ENCODE assay signal across 25 mouse cellular contexts in the genomic region with DNA sequence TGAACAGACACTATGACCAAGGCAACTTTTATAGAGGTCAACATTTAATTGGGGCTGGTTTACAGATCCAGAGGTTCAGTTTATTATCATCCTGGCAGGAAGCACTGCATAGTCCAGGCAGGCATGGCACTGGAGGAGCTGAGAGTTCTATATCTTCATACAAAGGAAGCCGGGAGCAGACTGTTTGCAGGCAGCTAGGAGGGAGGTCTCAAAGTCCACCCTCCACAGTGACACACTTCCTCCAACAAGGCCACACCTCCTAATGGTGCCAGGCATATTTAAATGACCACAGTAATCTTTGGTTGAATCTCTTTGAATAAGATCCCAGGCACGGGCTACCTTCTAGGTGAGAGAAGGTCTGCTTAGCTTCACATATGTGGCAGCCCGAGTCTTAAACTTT.
DNase-seq lines count a peak whose midpoint lies in the region; ATAC-seq and TF ChIP-seq lines count a peak whose summit lies in the region.
"Had no signal": no experiment of that assay in that cellular context is flagged by ENCODE, and none has a peak within 500 bp of the region (broad histone marks: within the 10 kb centered on the region; RNA-seq: fewer than 3 reads in every experiment).

No protein-coding gene starts in this region.

- no peaks in the 10 kb centered on the region for H3K36me3 ChIP-seq in intestine, embryonic 15.5 days
- no peaks in the 10 kb centered on the region for H3K36me3 ChIP-seq in intestine, postnatal 0 days (ENCODE audit: control insufficient read depth, insufficient read depth)
- H3K36me3 ChIP-seq: embryonic facial prominence, embryonic 10.5 days; embryonic facial prominence, embryonic 12.5 days; forebrain, embryonic 15.5 days; G1E had no signal

- 74% methylated on average over 3 of the region's 3 CpGs for WGBS in intestine, embryonic 15.5 days
- 55% methylated on average over 3 of the region's 3 CpGs for WGBS in intestine, postnatal 0 days

- H3K4me3 ChIP-seq in intestine, embryonic 15.5 days (replicated peaks), result no peak overlapping the region
- no peak overlapping the region for H3K4me3 ChIP-seq in intestine, postnatal 0 days (ENCODE audit: low read depth, low read length)
- H3K4me3 ChIP-seq: embryonic facial prominence, embryonic 10.5 days; embryonic facial prominence, embryonic 12.5 days; forebrain, embryonic 13.5 days; forebrain, embryonic 15.5 days had no signal

- intact Hi-C loops in heart, postnatal 14 days (cut with DNase I), result no loop called here

- no peak overlapping the region for H3K4me2 ChIP-seq in intestine, embryonic 15.5 days (replicated peaks)
- no peak overlapping the region for H3K4me2 ChIP-seq in intestine, postnatal 0 days (replicated peaks; ENCODE audit: low read depth)
- H3K4me2 ChIP-seq: embryonic facial prominence, embryonic 12.5 days; forebrain, embryonic 13.5 days; forebrain, embryonic 15.5 days had no signal

- peak; percentile 63 for ATAC-seq in intestine, embryonic 15.5 days
- ATAC-seq in intestine, postnatal 0 days, result 0 out of 2 replicates have a peak, but pooled peaks have one; percentile 31
- ATAC-seq: activated CD4-positive, CD25-positive, alpha-beta regulatory T cell, adult 4 months; CD4-positive, CD25-positive, alpha-beta regulatory T cell, adult 4 months; forebrain, embryonic 13.5 days; forebrain, embryonic 15.5 days; forebrain, postnatal 0 days; Patski had no signal

- no peaks in the 10 kb centered on the region for H3K9me3 ChIP-seq in intestine, embryonic 15.5 days
- no peaks in the 10 kb centered on the region for H3K9me3 ChIP-seq in intestine, postnatal 0 days (ENCODE audit: control insufficient read depth)
- H3K9me3 ChIP-seq: embryonic facial prominence, embryonic 10.5 days; embryonic facial prominence, embryonic 12.5 days; forebrain, embryonic 13.5 days; forebrain, embryonic 15.5 days had no signal

- DNase-seq in heart, adult 11 months, result peak; percentile 64
- no peak for DNase-seq in heart, postnatal 14 days
- no peak for DNase-seq in right cerebral cortex, postnatal 10 days (ENCODE audit: low spot score in 2 of 2)
- no peak for DNase-seq in gastrocnemius, adult 8-10 months (ENCODE audit: low spot score in 2 of 2)
- DNase-seq: adrenal gland, adult 8-10 months; adrenal gland, postnatal 14 days; adrenal gland, postnatal 36 days; B cell, adult 2 months; cerebellum, adult 11-12 months; cerebellum, adult 2 months; cerebellum, adult 9-10 months; cerebellum, postnatal 10 days; cerebellum, postnatal 25 days; forebrain, postnatal 0 days had no signal

- no peak overlapping the region for H3K9ac ChIP-seq in intestine, embryonic 15.5 days
- no peak overlapping the region for H3K9ac ChIP-seq in intestine, postnatal 0 days (ENCODE audit: low read depth, low read length)
- H3K9ac ChIP-seq: embryonic facial prominence, embryonic 12.5 days; forebrain, embryonic 13.5 days; forebrain, embryonic 15.5 days; forebrain, postnatal 0 days had no signal

- no peak overlapping the region for H3K27ac ChIP-seq in intestine, embryonic 15.5 days
- H3K27ac ChIP-seq in intestine, postnatal 0 days (ENCODE audit: low read depth, low read length), result no peak overlapping the region
- H3K27ac ChIP-seq: embryonic facial prominence, embryonic 10.5 days; embryonic facial prominence, embryonic 12.5 days; forebrain, embryonic 13.5 days; forebrain, embryonic 15.5 days had no signal

- no peak for TF ChIP-seq CTCF in intestine, postnatal 0 days (IDR thresholded peaks at IDR 0.05; ENCODE audit: low read depth)

- no peaks in the 10 kb centered on the region for H3K27me3 ChIP-seq in intestine, embryonic 15.5 days (replicated peaks)
- no peaks in the 10 kb centered on the region for H3K27me3 ChIP-seq in intestine, postnatal 0 days (replicated peaks; ENCODE audit: control insufficient read depth, insufficient read depth, low read length)
- H3K27me3 ChIP-seq: CH12.LX; embryonic facial prominence, embryonic 12.5 days; forebrain, embryonic 13.5 days; forebrain, embryonic 15.5 days had no signal

- H3K4me1 ChIP-seq in intestine, embryonic 15.5 days (replicated peaks), result no peaks in the 10 kb centered on the region
- 0 out of 2 replicates have a peak, but pooled peaks cover 2% of the 10 kb centered on the region for H3K4me1 ChIP-seq in intestine, postnatal 0 days (replicated peaks; ENCODE audit: control insufficient read depth, insufficient read depth, low read length)
- H3K4me1 ChIP-seq: embryonic facial prominence, embryonic 10.5 days; forebrain, embryonic 15.5 days had no signal
